25 mouse cellular contexts compared by ENCODE assay signal in genomic region chr17:37081659-37082058, GRCm38 (mm10). TPM values are rescaled to one million over a fixed set of nuclear protein-coding genes. Genes with fewer than 3 reads are reported as not detected.
"Had no signal": no experiment of that assay in that cellular context is flagged by ENCODE, and none has a peak within 500 bp of the region (broad histone marks: within the 10 kb centered on the region; RNA-seq: fewer than 3 reads in every experiment).

No protein-coding gene starts in this region.

- DNase-seq: kidney, adult 2 months; kidney, postnatal 25 days; layer of hippocampus, postnatal 36 days; left cerebral cortex, postnatal 4 days; liver, postnatal 0 days; lung, embryonic 14.5 days; retina, postnatal 1 day; right cerebral cortex, postnatal 4 days; thymus, adult 2 months; thymus, postnatal 14 days; thymus, postnatal 4 days had no signal

- H3K36me3 ChIP-seq: limb, embryonic 15.5 days; midbrain, embryonic 15.5 days had no signal

- H3K4me3 ChIP-seq: limb, embryonic 12.5 days; limb, embryonic 15.5 days; midbrain, embryonic 12.5 days; midbrain, embryonic 15.5 days; neural tube, embryonic 13.5 days had no signal

- H3K9me3 ChIP-seq: limb, embryonic 12.5 days; limb, embryonic 15.5 days; midbrain, embryonic 12.5 days; midbrain, embryonic 15.5 days; neural tube, embryonic 13.5 days had no signal

- H3K27ac ChIP-seq: kidney, postnatal 0 days; limb, embryonic 12.5 days; limb, embryonic 15.5 days; liver, embryonic 14.5 days; macrophage; midbrain, embryonic 12.5 days; midbrain, embryonic 15.5 days; neural tube, embryonic 13.5 days; stomach, postnatal 0 days had no signal

- H3K9ac ChIP-seq: limb, embryonic 12.5 days; limb, embryonic 15.5 days; liver, embryonic 14.5 days; liver, postnatal 0 days; lung, embryonic 14.5 days; midbrain, embryonic 12.5 days; midbrain, embryonic 15.5 days; neural tube, embryonic 13.5 days had no signal

RNA-seq across cellular contexts. Expression of gene Olfr90, which starts 6.6 kb away (rescaled TPM):
- total RNA-seq: layer of hippocampus, adult 8-10 months; layer of hippocampus, postnatal 36 days; left cerebral cortex, adult 8-10 months; left cerebral cortex, postnatal 4 days; megakaryocyte, adult 5-6 weeks; neutrophil, adult 5-6 weeks had no signal

RNA-seq across cellular contexts. Expression of gene Olfr91, which starts 16.4 kb away (rescaled TPM):
- total RNA-seq: layer of hippocampus, adult 8-10 months; layer of hippocampus, postnatal 36 days; left cerebral cortex, adult 8-10 months; left cerebral cortex, postnatal 14 days; left cerebral cortex, postnatal 4 days; megakaryocyte, adult 5-6 weeks; neutrophil, adult 5-6 weeks had no signal

RNA-seq across cellular contexts. Expression of gene Olfr92, which starts 38.2 kb away (rescaled TPM):
- total RNA-seq: layer of hippocampus, adult 8-10 months; layer of hippocampus, postnatal 36 days; left cerebral cortex, adult 8-10 months; left cerebral cortex, postnatal 14 days; left cerebral cortex, postnatal 4 days; megakaryocyte, adult 5-6 weeks; neutrophil, adult 5-6 weeks had no signal

RNA-seq across cellular contexts. Expression of gene Mog, which starts 58.5 kb away (rescaled TPM):
- total RNA-seq: megakaryocyte, adult 5-6 weeks; neutrophil, adult 5-6 weeks had no signal
